Mouse (Mus musculus): ENCODE data around the gene Mras. TPM values are rescaled to one million over a fixed set of nuclear protein-coding genes. Genes with fewer than 3 reads are reported as not detected.

Mras gene
- polyA plus RNA-seq, 1 experiment from 2014 or later = 11.4 TPM

GRCm38 (mm10) chr9:99423692-99424573 lies 13.2 kb downstream of the Mras start:
- peaks cover 34% of the 10 kb centered on the region for H3K4me1 ChIP-seq
- no peak overlapping the region for H3K4me2 ChIP-seq
- no peaks in the 10 kb centered on the region for H3K9me3 ChIP-seq (replicated peaks)
- no peaks in the 10 kb centered on the region for H3K27me3 ChIP-seq
- WGBS = 54% methylated on average over 9 of the region's 9 CpGs
- no peak overlapping the region for H3K9ac ChIP-seq
- no peak overlapping the region for H3K4me3 ChIP-seq (replicated peaks)
- no peaks in the 10 kb centered on the region for H3K36me3 ChIP-seq
- ATAC-seq (replicated peaks; ENCODE audit: low FRiP score) = peak; percentile 58; the same call in 1 of the 2 replicates
- peak overlapping the region; percentile 47 for H3K27ac ChIP-seq

DNA sequence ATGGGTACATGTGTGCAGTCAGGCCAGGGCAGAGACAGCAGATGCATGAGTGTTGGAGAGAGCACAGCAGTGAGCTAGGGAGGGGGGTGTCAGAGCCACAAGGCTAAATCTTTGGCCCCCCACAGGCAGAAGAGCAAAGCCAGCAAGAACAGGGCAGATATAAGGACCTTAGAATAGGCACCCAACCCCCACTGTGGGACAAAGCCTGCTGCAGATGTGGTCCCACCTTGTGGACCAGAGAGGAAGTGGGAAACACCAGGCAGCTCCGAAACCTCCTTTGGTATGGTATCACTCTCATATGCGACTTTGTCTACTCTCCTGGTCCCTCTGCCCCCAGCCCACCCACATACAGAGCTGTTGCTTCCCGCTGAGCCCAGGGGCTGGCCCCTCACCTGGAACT lies 15.3 kb downstream of the Mras start:
- no peak overlapping the region for H3K4me2 ChIP-seq

GRCm38 (mm10) chr9:99419951-99420701 lies 17.1 kb downstream of the Mras start:
- 72% methylated on average over 8 of the region's 8 CpGs for WGBS
- Histone ChIP-seq H3K27ac (no peak overlapping the region), H3K9ac (no peak overlapping the region), H3K4me2 (no peak overlapping the region), H3K27me3 (no peaks in the 10 kb centered on the region), H3K4me3 (replicated peaks) (no peak overlapping the region), H3K4me1 (peaks cover 35% of the 10 kb centered on the region), H3K9me3 (replicated peaks) (no peaks in the 10 kb centered on the region), H3K36me3 (no peaks in the 10 kb centered on the region)
- ATAC-seq (replicated peaks; ENCODE audit: low FRiP score) = no peak

More for the DNA sequence above, 15.3 kb downstream of the Mras start:
- Histone ChIP-seq H3K27me3 (no peaks in the 10 kb centered on the region), H3K4me3 (replicated peaks) (no peak overlapping the region), H3K9ac (no peak overlapping the region), H3K4me1 (peaks cover 36% of the 10 kb centered on the region), H3K9me3 (replicated peaks) (no peaks in the 10 kb centered on the region), H3K27ac (no peak overlapping the region), H3K36me3 (no peaks in the 10 kb centered on the region)
- WGBS = 82% methylated on average over 3 of the region's 3 CpGs
- no peak for ATAC-seq (replicated peaks; ENCODE audit: low FRiP score)

GRCm38 (mm10) chr9:99418377-99418776 lies 18.8 kb downstream of the Mras start:
- Histone ChIP-seq H3K27ac (no peak overlapping the region), H3K36me3 (no peaks in the 10 kb centered on the region), H3K4me2 (no peak overlapping the region), H3K9ac (no peak overlapping the region), H3K4me1 (peaks cover 19% of the 10 kb centered on the region; the same call in 1 of the 2 replicates), H3K9me3 (replicated peaks) (no peaks in the 10 kb centered on the region), H3K4me3 (replicated peaks) (no peak overlapping the region), H3K27me3 (no peaks in the 10 kb centered on the region)
- WGBS = 64% methylated on average over 5 of the region's 5 CpGs
- no peak for ATAC-seq (replicated peaks; ENCODE audit: low FRiP score)

DNA sequence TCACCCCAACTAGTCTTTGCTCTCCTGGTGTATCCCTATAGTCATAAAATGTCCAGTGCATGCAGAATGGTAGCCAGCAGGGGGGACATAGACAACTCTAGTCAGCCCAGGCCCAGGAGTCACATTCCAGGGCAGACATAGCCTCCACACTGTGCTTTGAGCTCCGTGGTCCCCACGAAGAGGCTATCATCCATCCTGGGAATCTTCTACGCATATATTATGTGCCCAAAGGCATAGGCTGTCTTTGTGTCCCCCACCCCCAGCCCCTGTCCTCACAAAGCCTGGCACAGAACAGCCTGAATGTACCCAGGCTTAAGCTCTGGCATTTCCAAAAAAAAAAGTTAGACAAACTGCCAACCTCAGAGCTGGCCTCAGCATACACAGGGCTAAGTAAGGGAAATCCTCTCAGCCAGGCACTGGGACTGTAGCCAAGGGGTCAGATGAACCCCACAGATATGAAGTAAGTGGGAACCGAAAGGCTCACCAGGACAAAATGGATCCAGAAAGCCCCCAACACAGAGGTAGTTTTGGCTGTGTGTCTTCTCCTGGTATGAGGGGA lies 19.8 kb downstream of the Mras start:
- Histone ChIP-seq H3K4me3 (replicated peaks) (no peak overlapping the region), H3K4me2 (no peak overlapping the region), H3K27ac (no peak overlapping the region), H3K9me3 (replicated peaks) (no peaks in the 10 kb centered on the region), H3K36me3 (no peaks in the 10 kb centered on the region), H3K9ac (no peak overlapping the region), H3K4me1 (peaks cover 18% of the 10 kb centered on the region; the same call in 1 of the 2 replicates), H3K27me3 (no peaks in the 10 kb centered on the region)
- 68% methylated on average over 4 of the region's 4 CpGs for WGBS
- ATAC-seq (replicated peaks; ENCODE audit: low FRiP score) = 0 out of 2 replicates have a peak, but pooled peaks have one; percentile 22

DNA sequence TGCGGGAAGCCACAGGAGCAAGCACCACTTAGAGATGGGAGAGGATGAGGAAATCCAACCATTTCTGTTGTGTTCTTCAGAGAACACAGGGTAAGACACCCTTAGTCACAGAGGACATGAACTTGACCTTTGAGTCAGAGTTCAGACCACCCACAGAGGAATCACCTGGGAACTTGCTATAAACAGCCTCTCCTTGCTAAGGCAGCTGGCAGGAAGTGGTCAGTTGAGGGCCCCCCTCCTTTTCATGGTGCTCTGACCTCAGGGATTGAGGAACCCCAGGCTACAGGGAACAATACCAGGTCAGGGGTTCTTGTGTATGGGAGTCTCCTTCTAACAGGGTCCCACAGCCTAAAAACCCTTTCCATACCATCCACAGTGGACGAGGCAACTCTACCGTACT lies 20.4 kb downstream of the Mras start:
- ATAC-seq (replicated peaks; ENCODE audit: low FRiP score) = no peak
- Histone ChIP-seq H3K36me3 (no peaks in the 10 kb centered on the region), H3K27me3 (no peaks in the 10 kb centered on the region), H3K4me2 (no peak overlapping the region), H3K4me1 (peaks cover 14% of the 10 kb centered on the region; the same call in 1 of the 2 replicates), H3K4me3 (replicated peaks) (no peak overlapping the region), H3K9ac (no peak overlapping the region), H3K9me3 (replicated peaks) (no peaks in the 10 kb centered on the region), H3K27ac (0 out of 2 replicates have a peak overlapping the region, but pooled peaks have one; percentile 1)
- 84% methylated on average over 3 of the region's 3 CpGs for WGBS

DNA sequence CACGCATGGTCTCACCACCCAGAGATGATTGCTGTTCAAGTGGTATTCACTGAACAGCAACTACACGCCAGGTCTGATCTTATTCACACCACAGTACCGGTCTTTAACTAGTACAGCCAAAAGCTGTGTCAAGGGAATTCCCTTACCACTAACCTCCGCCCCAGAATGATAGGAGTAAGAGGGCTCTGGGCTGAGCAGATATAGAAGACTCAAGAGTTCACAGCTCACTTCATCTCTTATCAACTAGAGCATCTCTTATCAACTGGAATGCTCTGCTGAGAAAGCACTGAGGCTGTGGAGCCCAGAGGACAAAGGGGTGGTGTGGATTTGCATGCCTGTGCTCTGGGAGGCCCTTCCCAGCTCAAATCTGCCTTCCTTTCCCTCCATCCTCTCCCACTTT lies 25.4 kb downstream of the Mras start:
- ATAC-seq (replicated peaks; ENCODE audit: low FRiP score) = no peak
- Histone ChIP-seq H3K4me1 (peaks cover 10% of the 10 kb centered on the region; the same call in 1 of the 2 replicates), H3K36me3 (no peaks in the 10 kb centered on the region), H3K4me3 (replicated peaks) (no peak overlapping the region), H3K9ac (no peak overlapping the region), H3K9me3 (replicated peaks) (no peaks in the 10 kb centered on the region), H3K27ac (no peak overlapping the region), H3K27me3 (no peaks in the 10 kb centered on the region), H3K4me2 (no peak overlapping the region)
- 82% methylated on average over 4 of the region's 4 CpGs for WGBS

GRCm38 (mm10) chr9:99411093-99411492 lies 26.1 kb downstream of the Mras start:
- Histone ChIP-seq H3K27ac (no peak overlapping the region), H3K4me1 (peaks cover 5% of the 10 kb centered on the region; the same call in 1 of the 2 replicates), H3K27me3 (no peaks in the 10 kb centered on the region), H3K9ac (no peak overlapping the region), H3K4me2 (no peak overlapping the region), H3K9me3 (replicated peaks) (no peaks in the 10 kb centered on the region), H3K36me3 (no peaks in the 10 kb centered on the region), H3K4me3 (replicated peaks) (no peak overlapping the region)
- no peak for ATAC-seq (replicated peaks; ENCODE audit: low FRiP score)
- 78% methylated on average over 5 of the region's 5 CpGs for WGBS

GRCm38 (mm10) chr9:99409280-99409679 lies 27.9 kb downstream of the Mras start:
- 87% methylated on average over 3 of the region's 3 CpGs for WGBS
- H3K27ac ChIP-seq = no peak overlapping the region
- H3K36me3 ChIP-seq = no peaks in the 10 kb centered on the region
- no peak overlapping the region for H3K4me3 ChIP-seq (replicated peaks)
- H3K9ac ChIP-seq = no peak overlapping the region
- H3K27me3 ChIP-seq = no peaks in the 10 kb centered on the region
- H3K9me3 ChIP-seq (replicated peaks) = no peaks in the 10 kb centered on the region
- no peaks in the 10 kb centered on the region; the same call in 1 of the 2 replicates for H3K4me1 ChIP-seq
- no peak for ATAC-seq (replicated peaks; ENCODE audit: low FRiP score)
- H3K4me2 ChIP-seq = no peak overlapping the region

DNA sequence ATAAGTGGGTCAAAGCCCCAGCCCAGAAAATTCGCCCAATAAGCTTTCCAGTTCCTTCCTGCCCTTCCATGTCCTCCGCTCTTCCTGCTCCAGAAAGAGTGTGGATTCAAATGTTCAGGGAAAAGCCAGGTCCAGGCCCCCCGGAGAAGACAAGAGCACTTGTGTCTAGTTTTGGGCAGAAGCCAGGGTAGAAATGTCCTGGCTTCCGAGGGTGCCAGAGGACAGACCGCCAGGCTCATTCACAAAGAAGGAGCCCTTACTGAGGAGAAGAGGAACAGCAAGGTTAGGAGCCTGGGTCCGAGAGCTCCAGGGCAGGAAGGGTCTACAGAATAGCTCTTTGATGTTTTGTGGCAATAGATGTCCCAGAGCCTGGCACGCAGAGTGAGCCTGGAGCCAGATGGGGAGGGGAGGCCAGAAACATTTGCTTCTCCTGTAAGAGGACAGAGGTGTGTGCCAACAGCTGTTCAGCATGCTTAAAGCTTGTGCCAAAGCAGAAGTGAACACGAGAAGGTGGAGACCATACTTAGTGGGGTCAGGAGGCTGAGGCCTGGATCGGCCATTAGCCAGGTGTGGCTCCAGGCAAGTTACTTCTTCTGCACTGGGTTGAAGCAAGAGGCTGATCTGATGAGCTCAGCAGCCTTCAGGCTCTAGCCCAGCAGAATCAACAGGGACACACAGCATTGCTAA lies 35.8 kb downstream of the Mras start:
- no peak for ATAC-seq (replicated peaks; ENCODE audit: low FRiP score)
- Histone ChIP-seq H3K27me3 (no peaks in the 10 kb centered on the region), H3K9me3 (replicated peaks) (no peaks in the 10 kb centered on the region), H3K4me1 (no peaks in the 10 kb centered on the region), H3K27ac (no peak overlapping the region), H3K4me3 (replicated peaks) (no peak overlapping the region), H3K4me2 (no peak overlapping the region), H3K36me3 (no peaks in the 10 kb centered on the region), H3K9ac (no peak overlapping the region)
- 73% methylated on average over 9 of the region's 9 CpGs for WGBS

- Histone ChIP-seq H3K9ac (no peak overlapping the region), H3K27ac (no peak overlapping the region), H3K9me3 (replicated peaks) (no peaks in the 10 kb centered on the region), H3K4me2 (no peak overlapping the region), H3K36me3 (no peaks in the 10 kb centered on the region), H3K27me3 (no peaks in the 10 kb centered on the region), H3K4me3 (replicated peaks) (no peak overlapping the region), H3K4me1 (no peaks in the 10 kb centered on the region)
- WGBS = 72% methylated on average over 6 of the region's 6 CpGs
- no peak for ATAC-seq (replicated peaks; ENCODE audit: low FRiP score)
These were observed 36.4 kb downstream of the Mras start for GRCm38 (mm10) chr9:99400781-99401180.

All from kidney, embryonic 15.5 days (tissue).